Mouse (Mus musculus) cerebellum, adult 11 months (tissue): ENCODE results near the gene Agl.
"Not testable (repeated sequence)": the region's sequence is repeated elsewhere in the genome, so short reads cannot be mapped to it uniquely, and the experiment has no call there.

Experiments used
- DNase-seq: peaks from one replicate; pipeline ENCODE4 v3.0.0; 2022

Agl gene

DNA sequence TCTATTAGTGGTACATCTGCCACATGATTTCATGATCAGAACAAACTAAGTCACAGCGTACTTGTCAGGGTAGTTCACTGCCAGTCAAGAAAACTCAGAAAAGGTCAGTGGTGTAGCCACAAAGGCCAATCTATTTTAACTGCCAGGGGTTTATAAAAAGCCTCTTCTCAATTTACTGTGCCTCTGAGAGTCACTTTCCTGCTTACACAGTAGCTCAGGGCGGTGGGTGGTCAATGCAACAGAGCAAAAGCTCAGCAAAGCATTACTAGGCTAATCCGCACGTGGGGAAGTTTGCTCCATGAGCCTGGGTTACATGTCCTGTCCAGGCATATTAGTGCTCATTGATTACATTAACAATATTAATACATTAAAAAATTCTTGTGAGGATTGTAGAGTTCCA lies 8.0 kb upstream of the Agl start:
- no peak for DNase-seq

DNA sequence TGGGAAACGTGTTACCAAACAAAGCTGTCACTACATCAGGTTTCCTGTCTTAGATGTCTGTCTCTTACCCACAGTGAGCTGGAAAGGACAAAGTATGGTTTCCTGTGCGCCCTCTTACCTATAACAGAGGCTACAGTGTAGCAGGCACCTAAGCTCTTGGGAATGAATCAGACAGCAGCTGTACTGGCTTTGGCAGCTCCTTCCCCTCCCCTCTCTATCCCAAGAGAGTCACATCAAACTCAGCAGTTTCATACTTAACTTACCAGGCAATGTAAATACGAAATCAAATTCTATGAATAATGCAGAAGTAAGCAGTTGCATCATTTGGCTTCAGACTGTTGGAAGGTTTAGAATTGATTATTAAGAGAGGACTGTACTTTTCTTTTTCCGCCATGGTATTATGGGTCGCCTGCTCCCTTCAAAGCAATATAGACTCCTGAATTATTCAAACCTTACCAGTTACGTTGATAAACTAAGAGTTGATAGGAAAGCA lies 7.4 kb upstream of the Agl start:
- no peak for DNase-seq

DNA sequence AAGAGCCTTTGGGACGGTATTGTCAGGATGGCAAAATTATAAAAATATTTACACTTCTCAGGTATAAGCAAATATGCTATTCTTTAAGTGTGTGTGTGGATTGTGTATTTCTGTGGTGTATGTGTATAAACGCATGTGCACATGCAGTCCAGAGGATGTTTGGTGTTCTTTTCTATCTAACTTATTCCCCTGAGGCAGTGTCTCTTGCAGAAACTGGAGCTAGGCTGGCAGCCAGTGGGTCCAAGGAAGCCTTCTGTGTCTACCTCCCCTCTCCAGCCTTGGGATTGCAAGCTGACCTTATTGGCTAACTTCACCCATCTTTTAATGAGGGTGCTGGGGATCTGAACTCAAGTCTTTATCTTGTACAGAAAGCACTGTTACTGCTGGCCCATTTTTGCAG lies 5.0 kb upstream of the Agl start:
- no peak for DNase-seq

DNA sequence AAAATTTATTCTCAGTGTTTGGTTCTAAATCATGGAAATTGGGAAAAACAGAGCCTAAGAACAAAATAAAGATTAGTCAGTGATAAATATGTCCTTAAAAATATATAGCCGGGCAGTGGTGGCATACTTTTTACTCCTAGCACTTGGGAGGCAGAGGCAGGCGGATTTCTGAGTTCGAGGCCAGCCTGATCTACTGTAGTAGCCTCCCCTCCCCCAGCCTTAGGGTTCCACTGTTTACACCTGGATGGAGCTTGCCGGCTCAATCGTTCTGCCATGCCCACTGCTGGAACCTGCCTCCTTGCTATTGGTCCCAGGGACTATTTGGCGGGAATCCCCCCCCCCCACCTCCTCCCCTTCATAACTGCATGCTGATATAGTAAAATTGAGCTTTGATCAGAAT lies 2.4 kb upstream of the Agl start:
- DNase-seq, result not testable (repeated sequence)

DNA sequence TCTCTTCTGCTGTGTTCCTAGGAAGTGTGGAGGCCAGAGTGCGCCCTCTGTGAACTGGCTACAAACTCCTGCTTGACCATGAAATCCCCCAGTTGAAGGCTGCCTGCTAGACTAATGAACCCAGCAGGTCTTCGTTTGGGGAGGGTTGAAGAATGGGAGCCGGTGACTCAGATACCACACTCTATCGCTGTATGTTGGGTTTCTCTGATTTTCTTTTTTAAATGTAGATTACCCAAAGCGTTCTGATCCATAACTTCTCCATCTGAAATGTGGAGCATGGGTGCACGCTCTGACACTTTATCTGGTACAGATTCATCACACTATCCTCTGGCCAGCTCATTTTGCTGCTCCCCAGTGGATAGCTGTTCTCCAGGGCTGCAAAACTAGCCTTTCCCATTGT lies 1.3 kb upstream of the Agl start:
- no peak for DNase-seq

DNA sequence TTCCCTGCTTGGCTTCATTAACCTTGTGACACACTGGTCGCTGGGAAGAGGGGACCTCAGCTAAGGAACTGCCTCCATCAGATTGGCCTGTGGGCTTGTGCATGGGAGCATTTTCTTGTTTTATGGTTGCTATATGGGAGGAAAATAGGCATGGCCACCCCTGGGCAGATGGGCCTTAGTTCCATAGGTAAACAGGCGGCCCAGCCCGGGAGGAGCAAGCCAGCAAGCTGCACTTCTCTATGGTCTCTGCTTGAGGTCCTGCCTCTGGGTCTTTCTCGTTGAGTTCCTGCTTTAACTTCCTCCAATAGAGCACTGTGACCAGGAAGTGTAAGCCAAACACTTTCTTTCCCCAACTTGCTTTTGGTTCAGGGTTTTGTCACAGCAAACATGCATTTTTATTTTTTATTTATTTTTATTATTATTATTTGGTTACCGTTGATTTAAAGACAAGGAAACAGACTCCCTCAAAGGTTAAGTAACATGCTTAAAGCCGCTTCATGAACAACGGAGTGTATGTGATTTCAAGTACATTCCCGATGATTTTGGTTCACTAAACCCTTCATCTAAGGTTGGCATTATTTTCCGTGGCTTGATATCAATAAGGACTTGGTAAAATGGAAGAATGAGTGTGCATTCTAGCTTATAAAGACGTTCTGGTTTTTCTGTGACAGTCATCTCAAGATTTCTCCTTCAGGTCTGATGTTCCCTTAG lies 696 bp upstream of the Agl start:
- DNase-seq, result no peak

DNA sequence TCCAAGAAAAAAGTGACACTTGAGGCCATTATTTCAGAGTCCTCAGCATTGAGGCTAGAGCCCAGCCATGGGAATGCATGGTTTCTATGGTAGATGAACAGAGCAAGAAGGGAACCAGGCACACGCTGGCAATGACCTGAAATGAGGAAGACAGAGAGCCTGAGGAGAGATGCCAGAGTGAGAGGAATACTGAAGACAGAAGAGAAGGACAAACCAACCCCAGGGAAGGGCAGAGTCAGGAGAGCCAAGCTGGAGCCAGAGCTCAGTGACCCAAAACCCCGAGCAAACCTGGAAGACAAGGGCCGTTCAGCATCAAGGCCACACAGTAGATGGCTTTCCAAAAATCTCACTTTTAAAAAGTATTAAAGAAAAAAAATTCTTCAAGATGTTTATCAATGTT lies 2.1 kb downstream of the Agl start:
- DNase-seq, result no peak

DNA sequence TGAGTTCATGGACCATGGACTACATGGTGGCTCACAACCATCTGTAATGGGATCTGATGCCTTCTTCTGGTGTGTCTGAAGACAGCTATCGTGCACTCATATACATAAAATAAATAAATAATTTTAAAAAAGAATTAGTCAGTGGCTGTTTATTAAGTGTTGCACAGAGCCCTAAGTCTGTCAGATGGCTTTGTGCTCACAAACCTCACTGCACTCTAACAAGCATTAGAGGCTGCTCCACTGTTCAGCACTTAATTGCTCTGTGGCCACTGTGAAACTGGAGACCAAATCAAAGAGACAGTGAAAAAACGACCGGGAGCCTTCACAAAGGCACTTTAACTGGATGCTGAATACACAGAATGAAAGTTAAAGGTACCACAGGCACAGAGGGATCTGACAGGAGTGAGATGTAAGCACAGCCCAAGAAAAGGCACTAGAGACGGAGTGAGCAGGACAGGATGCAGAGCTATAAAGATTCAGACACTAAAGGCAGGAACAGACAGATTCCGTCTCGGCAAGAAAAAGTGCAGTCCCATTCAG lies 3.1 kb downstream of the Agl start:
- no peak for DNase-seq

DNA sequence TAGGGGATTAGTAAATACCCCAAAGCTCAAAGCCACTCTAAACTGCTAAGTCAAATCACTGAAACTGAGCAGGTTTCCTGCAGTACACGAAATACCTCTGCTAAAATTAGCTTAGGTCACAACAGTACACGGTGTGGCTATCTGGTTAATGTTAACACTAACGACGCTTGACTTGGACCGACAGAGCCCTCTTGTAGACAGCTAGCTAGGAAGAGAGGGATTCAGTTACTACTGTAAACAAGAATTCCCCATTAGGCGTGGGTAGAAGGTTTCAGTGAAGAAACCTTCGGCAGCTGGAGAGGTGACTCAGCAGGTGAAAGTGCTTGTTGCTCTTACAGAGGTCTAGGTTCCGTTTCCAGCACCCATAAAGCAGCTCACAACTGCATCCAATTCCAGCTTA lies 6.2 kb downstream of the Agl start:
- no peak for DNase-seq

DNA sequence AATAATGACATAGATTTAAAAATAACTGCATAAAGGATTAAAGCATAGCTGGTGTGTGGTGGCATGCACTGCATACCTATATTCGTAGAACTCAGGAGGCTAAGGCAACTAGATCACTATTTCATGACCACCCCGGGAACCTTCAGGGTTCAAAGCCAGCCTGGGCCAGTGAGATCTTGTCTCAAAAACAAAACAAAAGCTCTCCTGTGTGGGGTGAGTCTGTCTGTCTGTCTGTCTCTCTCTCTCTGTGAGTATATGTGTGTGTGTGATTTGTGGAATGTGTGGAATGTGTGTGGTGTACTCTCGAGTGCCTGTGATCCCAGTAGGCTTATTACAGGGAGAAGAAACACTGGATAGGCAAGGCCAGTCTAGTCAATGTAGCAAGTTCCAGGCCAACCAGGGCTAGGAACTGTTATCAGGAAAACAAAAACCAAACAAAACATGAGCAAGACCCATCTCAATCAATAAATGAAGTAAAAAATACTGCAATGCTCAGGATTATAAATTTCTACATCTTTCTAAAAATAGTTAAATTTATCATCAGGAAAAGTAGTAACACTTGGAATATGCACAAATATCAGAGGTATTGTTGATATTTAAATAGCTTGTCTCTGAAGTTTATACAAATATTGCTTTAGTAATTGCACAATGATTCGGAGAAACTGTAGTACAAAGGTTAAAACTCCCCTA lies 9.0 kb downstream of the Agl start:
- no peak for DNase-seq

DNA sequence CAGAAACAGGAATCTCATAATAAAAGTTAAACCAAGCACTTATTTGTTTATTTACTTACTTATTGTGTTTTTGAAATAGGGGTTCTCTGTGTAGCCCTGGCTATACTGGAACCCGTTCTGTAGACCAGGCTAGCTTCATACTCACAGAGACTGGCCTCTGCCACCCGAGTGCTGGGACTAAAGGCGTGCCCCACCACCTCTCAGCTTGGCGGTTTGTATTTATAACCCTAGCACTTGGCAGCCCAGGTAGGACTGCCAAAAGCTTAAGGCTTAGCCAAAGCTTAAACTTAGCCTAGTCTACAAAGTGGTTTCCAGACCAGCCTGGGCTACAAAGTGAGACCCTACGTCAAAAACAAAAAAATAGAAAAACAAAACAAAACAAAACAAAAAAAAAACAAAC lies 19.1 kb downstream of the Agl start:
- no peak for DNase-seq

DNA sequence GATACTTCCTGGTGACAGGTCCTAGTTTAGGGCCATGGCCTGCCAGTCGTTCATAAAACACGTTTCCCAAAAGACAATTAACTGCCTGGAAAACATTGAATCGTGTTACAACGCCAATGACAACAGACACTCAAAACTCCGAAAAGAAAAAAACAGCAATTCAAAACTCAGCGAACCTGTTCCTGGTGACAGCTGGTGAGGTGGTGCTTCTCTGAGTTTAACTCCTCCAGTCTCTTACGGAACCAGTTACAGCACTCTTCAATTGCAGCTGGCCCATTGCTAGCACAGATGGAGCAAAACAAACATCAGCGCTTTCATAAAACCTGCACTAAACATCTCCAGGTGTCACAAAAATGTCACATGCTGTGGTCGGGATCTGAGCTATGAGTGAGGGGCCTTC lies 21.4 kb downstream of the Agl start:
- DNase-seq, result no peak

DNA sequence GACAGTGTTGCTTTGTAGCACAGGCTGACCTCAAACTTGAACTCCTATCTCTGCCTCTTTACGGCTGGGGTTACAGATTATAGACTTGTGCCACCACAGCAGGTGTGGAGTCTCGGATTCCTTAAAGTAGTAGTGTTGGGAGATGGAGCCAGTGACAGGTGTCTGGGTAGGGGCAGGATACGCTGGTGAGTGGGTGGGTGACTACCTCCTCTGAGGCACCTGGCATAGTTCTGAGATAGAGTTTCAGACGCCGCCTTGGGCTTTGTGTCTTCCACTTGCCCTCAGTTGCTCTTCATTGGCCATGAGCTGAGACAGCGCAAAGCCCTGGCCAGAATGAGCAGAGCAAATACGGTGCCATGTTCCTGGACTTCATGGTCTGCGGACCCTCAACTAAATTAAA lies 22.1 kb downstream of the Agl start:
- no peak for DNase-seq

DNA sequence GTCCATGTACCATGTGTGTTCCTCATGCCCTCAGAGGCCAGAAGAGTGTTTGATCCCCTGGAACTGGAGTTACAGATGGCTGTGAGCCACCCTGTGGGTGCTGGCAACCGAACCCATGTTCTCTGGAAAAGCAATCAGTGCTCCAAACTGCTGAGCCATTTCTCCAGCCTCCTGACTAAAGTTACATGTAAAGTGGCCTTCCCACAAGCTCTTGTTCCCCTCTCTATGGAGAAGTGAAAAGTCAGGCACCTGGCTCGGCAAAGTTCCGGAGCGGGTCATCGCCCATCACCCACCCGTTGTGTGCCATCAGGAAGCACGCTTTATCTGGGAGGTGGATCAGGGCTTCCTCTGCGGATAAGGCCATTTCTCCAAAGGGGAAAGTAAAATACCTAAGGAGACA lies 23.2 kb downstream of the Agl start:
- DNase-seq, result no peak

DNA sequence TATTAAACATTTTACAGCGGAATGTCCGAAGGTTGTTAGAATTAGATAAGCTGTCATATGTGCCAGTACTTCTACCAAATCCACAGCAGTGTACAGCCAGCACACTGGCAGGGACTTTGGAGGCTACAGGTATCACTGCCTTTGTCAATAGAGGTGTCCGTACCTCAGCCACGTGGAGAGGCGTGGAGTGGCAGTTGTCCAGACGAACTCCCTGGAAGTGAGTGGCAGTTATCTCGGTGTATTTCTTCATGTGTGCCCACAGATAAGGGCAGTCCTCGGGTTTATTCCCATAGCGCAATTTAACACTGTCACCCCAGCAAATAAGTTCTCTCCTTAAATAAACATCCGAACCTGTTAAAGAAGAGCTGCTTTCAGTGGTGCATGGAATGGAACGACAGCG lies 23.7 kb downstream of the Agl start:
- no peak for DNase-seq

DNA sequence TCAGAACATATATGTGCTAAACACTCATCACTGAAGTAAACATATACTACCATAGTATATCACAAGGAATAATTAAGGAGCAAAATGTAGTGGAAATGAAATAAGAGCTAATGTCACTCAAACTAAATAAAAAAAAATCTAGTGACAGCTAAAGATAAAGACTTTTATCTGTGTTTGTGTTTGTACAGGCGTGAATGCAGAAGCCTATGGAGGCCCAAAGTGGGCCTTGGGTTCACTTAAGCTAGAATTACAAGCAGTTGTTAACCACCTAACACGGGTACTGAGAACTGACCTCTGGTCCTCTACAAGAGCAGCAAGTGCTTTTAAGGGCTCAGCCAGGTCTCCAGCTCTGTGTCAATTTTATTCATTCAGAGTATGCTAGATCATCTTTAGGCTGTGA lies 31.0 kb downstream of the Agl start:
- no peak for DNase-seq

DNA sequence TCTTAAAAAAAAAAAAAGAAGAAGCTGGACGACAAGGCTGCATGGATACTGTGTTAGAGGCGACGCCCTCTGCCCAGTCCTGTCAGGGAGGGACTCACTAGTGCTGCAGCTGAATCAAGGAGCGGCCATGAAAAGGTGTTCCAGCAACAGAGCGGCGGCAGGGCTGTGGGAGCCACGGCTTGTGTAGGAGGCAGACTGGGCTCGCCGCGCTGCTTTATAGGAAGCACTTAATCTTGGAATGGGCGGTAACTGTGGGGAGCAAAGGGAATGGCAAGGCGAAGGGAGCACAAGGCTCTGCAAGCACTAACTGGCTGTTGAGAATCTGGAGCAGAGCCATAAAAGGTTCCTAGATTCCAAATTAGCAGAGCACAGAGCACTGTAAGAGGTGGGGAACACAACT lies 34.1 kb downstream of the Agl start:
- no peak for DNase-seq

DNA sequence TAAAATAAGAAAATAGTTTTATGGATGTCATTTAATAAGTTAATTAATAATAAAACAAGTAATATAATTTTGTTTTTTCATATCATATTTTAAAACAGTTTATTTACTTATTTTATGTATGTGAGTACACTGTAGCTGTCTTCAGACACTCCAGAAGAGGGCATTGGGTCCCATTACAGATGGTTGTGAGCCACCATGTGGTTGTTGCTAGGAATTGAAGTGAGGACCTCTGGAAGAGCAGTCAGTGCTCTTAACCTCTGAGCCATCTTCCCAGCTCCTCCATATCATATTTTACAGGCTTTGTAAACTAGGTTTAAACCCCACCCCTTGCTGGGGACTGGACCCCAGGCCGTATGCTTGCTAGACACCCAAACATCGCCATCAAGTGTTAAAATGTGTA lies 36.4 kb downstream of the Agl start:
- DNase-seq, result no peak

DNA sequence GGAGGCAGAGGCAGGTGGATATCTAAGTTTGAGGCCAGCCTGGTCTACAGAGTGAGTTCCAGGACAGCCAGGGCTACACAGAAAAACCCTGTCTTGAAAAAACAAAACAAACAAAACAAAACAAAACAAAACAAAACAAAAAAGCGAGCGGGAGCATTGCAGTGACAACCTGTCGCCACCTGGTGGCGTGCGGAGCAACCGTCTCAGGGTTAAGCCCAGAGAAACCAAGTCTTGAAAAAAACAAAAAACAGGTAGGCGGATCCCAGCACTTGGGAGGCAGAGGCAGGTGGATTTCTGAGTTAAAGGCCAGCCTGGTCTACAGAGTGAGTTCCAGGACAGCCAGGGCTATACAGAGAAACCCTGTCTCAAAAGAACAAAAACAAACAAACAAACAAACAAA lies 41.0 kb downstream of the Agl start:
- not testable (repeated sequence) for DNase-seq

DNA sequence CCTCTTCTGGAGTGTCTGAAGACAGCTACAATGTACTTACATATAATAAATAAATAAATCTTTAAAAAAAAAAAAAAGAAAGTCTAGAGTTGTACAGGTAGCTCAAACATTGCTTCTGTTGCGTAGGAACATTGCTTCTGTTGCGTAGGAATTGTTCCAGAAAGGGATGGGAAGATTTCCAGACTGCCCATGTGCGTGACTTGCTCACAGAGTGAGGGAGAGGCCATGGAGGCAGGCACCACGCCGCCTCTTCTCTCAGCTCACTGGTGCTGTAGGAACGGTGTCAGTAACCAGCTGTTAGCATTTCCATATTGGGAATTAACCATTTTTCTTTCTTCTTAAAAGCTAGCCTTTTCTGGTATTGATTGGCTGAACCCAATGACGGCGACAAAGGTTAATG lies 55.1 kb downstream of the Agl start:
- no peak for DNase-seq

DNA sequence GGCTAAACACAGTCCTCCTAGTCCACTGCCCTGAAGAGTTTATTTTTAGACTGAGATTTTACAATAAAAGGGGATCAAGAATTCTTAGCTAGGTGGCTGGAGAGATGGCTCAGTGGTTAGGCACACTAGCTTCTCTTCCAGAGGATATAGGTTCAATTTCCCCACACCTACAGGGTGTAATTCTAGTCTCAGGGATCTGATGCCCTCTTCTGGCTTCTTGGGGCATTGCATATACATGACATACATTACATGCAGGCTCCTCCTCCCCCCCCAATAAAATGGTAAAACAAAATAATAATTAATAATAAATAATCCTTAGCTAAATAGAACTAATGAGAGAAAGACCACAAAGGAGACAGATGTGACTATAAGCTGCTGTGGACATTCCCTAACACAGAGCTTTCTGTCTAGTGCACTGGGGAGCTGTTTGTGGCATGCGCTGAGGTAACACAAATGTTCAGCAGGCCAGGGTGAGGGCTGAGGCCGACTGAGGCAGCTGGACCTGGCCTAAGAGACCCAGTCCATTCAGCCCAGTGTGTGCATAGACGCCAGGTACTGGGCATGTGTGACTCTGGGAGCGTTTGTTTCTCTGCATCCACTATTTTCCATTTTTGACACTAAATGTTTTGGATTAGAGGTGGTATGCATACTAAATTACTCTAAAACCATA lies 56.6 kb downstream of the Agl start:
- DNase-seq, result peak; percentile 29

DNA sequence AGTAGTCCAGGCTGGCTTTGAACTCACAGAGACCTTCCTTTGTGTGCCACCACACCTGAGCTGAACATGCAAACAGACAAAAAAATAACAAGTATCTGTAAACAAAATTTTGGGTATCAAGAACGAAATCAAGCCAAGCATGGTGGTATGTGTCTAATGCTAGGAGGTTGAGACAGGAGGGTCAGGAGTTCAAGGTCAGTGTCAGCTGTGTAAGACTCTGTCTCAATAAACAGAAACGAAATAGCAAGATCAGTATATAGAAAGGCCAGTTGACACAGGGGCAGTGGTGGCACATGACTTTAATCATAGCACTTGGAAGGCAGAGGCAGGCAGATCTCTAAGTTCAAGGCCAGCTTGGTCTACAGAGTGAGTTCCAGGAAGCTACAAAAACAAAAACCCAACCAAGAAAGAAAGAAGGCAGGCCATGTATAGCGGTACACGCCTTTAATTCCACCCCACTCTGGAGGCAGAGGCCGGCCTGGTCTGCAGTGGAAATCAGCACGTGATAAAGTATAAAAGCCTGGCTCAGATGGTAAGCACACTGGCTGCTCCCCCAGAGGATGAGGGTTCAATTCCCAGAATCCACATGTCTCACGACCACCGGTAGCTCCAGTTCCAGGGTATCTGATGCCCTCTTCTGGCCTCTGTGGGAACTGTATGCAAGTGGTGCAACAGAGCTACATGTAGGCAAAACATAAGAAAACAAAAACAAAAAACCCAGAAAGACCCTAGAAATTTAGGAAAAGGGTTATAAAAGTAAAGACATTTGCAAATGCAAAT lies 59.4 kb downstream of the Agl start:
- no peak for DNase-seq

DNA sequence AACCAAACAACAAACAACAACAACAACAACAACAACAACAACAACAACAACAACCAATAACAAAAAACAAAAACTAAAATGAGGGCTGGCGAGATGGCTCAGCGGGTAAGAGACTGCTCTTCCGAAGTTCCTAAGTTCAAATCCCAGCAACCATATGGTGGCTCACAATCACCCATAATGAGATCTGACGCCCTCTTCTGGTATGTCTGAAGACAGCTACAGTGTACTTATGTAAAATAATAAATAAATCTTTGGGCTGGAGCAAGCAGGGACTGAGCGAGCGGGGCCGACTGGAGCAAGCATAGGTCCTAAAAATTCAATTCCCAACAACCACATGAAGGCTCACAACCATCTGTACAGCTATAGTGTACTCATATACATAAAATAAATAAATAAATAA lies 60.3 kb downstream of the Agl start:
- not testable (repeated sequence) for DNase-seq
